Mouse (Mus musculus): ENCODE data around the gene Prtn3.

The Prtn3 gene

GRCm38 (mm10) chr10:79874290-79874862 is at the start of gene Prtn3, which contains the start of gene Plppr3:
Gene Prtn3 (plus strand): TSS chr10:79874476.
Gene Plppr3 (minus strand): TSS chr10:79874634.
- DNase-seq (ENCODE audit: low spot score in 2 of 2): no peak

- no peak for DNase-seq (ENCODE audit: low spot score in 2 of 2)
Measured at GRCm38 (mm10) chr10:79831583-79831982, 42.7 kb upstream of the Prtn3 start.

- DNase-seq (ENCODE audit: low spot score in 2 of 2): peak in 1 of 2 experiments; percentile 39
Measured at GRCm38 (mm10) chr10:79832026-79832785, 42.1 kb upstream of the Prtn3 start.

GRCm38 (mm10) chr10:79832786-79833181 is 41.5 kb upstream of the Prtn3 start:
- no peak for DNase-seq (ENCODE audit: low spot score in 2 of 2)

GRCm38 (mm10) chr10:79834769-79835398 is 39.4 kb upstream of the Prtn3 start:
- peak; percentile 65 to 87 for DNase-seq (ENCODE audit: low spot score in 2 of 2)

GRCm38 (mm10) chr10:79836918-79837317 is 37.4 kb upstream of the Prtn3 start:
- DNase-seq (ENCODE audit: low spot score in 2 of 2): no peak

GRCm38 (mm10) chr10:79838151-79838550 is 36.1 kb upstream of the Prtn3 start:
- DNase-seq (ENCODE audit: low spot score in 2 of 2): no peak

- no peak for DNase-seq (ENCODE audit: low spot score in 2 of 2)
Measured at GRCm38 (mm10) chr10:79840091-79840490, 34.2 kb upstream of the Prtn3 start.

- DNase-seq (ENCODE audit: low spot score in 2 of 2): peak; percentile 23 to 29
Measured at GRCm38 (mm10) chr10:79840644-79841551, 33.4 kb upstream of the Prtn3 start.

GRCm38 (mm10) chr10:79842322-79842721 is 32.0 kb upstream of the Prtn3 start:
- no peak for DNase-seq (ENCODE audit: low spot score in 2 of 2)

GRCm38 (mm10) chr10:79843476-79843875 is 30.8 kb upstream of the Prtn3 start:
- DNase-seq (ENCODE audit: low spot score in 2 of 2): no peak

GRCm38 (mm10) chr10:79846553-79846952 is 27.7 kb upstream of the Prtn3 start:
- DNase-seq (ENCODE audit: low spot score in 2 of 2): no peak

GRCm38 (mm10) chr10:79849941-79850628 is 24.2 kb upstream of the Prtn3 start:
- peak; percentile 36 to 54 for DNase-seq (ENCODE audit: low spot score in 2 of 2)

- DNase-seq (ENCODE audit: low spot score in 2 of 2): no peak
Measured at GRCm38 (mm10) chr10:79851653-79852052, 22.6 kb upstream of the Prtn3 start.

GRCm38 (mm10) chr10:79852107-79852789 is 22.0 kb upstream of the Prtn3 start:
- DNase-seq (ENCODE audit: low spot score in 2 of 2): peak in 1 of 2 experiments; percentile 40

GRCm38 (mm10) chr10:79852827-79853226 is 21.4 kb upstream of the Prtn3 start:
- DNase-seq (ENCODE audit: low spot score in 2 of 2): no peak

GRCm38 (mm10) chr10:79853392-79853791 is 20.9 kb upstream of the Prtn3 start:
- DNase-seq (ENCODE audit: low spot score in 2 of 2): peak; percentile 57 to 61

GRCm38 (mm10) chr10:79853860-79854795 is 20.1 kb upstream of the Prtn3 start, which contains the start of gene Ptbp1:
Gene Ptbp1 (plus strand): TSS chr10:79854427.
- peak; percentile 99 to 100 for DNase-seq (ENCODE audit: low spot score in 2 of 2)

All from thymus, postnatal 10 days (tissue).